Mouse (Mus musculus): ENCODE results near the gene Islr. TPM values are rescaled to one million over a fixed set of nuclear protein-coding genes. Genes with fewer than 3 reads are reported as not detected.
"Not testable (repeated sequence)": the region's sequence is repeated elsewhere in the genome, so short reads cannot be mapped to it uniquely, and the experiment has no call there.

Gene Islr
- total RNA-seq (2014; rRNA removed) (1.4 and 1.5 TPM in 2 replicates), polyA plus RNA-seq (2012; rRNA removed) (6.8 and 7.7 TPM in 2 replicates)

GRCm38 (mm10) chr9:58203516-58204447, at the start of gene Islr, which contains the start of gene Islr2:
Gene Islr (minus strand): TSS chr9:58204306.
Gene Islr2 (minus strand): TSS chr9:58204319.
- peak within 1 kb of the TSS; percentile 27; the same call in 1 of the 2 replicates for H3K4me3 ChIP-seq (ENCODE audit: insufficient read depth, low read depth, low read length)
- H3K27ac ChIP-seq (replicated peaks; ENCODE audit: insufficient read depth, low read depth, low read length): no peak within 1 kb of the TSS
- 5% methylated on average over 42 of the region's 42 CpGs for WGBS
- H3K36me3 ChIP-seq (ENCODE audit: control insufficient read depth, insufficient read depth, low read length): no peaks in the 10 kb centered on the region
- no peaks in the 10 kb centered on the region for H3K79me2 ChIP-seq (ENCODE audit: control insufficient read depth, insufficient read depth, low read length)
- DNase-seq (ENCODE audit: extremely low read depth, low read depth, low spot score): peak; percentile 54
- peak; percentile 77 for TF ChIP-seq CTCF (IDR thresholded peaks at IDR 0.05; ENCODE audit: low read depth, low read length)
- no peak for TF ChIP-seq POLR2A (IDR thresholded peaks at IDR 0.05; ENCODE audit: extremely low read depth, insufficient read depth, low read length)
- peaks cover 22% of the 10 kb centered on the region; the same call in 1 of the 2 replicates for H3K27me3 ChIP-seq (ENCODE audit: control insufficient read depth, insufficient read depth, low read length)
- H3K4me1 ChIP-seq (ENCODE audit: control insufficient read depth, insufficient read depth, low read length): no peaks in the 10 kb centered on the region
- H3K9ac ChIP-seq (ENCODE audit: low read depth, low read length): peak within 1 kb of the TSS; percentile 42; the same call in 1 of the 2 replicates

DNA sequence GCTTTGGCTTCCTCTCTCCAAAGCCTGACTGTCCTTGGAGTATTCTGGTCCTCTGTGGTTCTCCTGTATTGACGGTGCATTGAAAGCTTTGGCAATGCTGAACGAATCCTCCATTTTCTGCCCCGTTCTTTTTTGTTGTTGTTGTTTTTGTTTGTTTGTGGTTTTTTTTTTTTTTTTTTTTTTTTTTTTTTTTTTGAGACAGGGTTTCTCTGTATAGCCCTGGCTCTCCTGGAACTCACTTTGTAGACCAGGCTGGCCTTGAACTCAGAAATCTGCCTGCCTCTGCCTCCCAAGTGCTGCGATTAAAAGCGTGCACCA, 49.7 kb upstream of the Islr start:
- not testable (repeated sequence) for H3K4me1 ChIP-seq (ENCODE audit: control insufficient read depth, insufficient read depth, low read length); DNase-seq (ENCODE audit: extremely low read depth, low read depth, low spot score); H3K27me3 ChIP-seq (ENCODE audit: control insufficient read depth, insufficient read depth, low read length); H3K79me2 ChIP-seq (ENCODE audit: control insufficient read depth, insufficient read depth, low read length); H3K36me3 ChIP-seq (ENCODE audit: control insufficient read depth, insufficient read depth, low read length); H3K27ac ChIP-seq (replicated peaks; ENCODE audit: insufficient read depth, low read depth, low read length)
- peak overlapping the region; percentile 70 for H3K9ac ChIP-seq (ENCODE audit: low read depth, low read length)
- 47% methylated on average over 5 of the region's 5 CpGs for WGBS
- peak overlapping the region; percentile 69; the same call in 1 of the 2 replicates for H3K4me3 ChIP-seq (ENCODE audit: insufficient read depth, low read depth, low read length)

GRCm38 (mm10) chr9:58253033-58253804, 49.1 kb upstream of the Islr start, which contains the start of gene Stoml1:
Gene Stoml1 (plus strand): TSS chr9:58253164.
- 1% methylated on average over 31 of the region's 31 CpGs for WGBS
- peak; percentile 92 for DNase-seq (ENCODE audit: extremely low read depth, low read depth, low spot score)
- Histone ChIP-seq H3K27ac (replicated peaks; ENCODE audit: insufficient read depth, low read depth, low read length) (peak within 1 kb of the TSS; percentile 29), H3K36me3 (ENCODE audit: control insufficient read depth, insufficient read depth, low read length) (no peaks in the 10 kb centered on the region), H3K4me3 (ENCODE audit: insufficient read depth, low read depth, low read length) (peak within 1 kb of the TSS; percentile 69), H3K27me3 (ENCODE audit: control insufficient read depth, insufficient read depth, low read length) (no peaks in the 10 kb centered on the region), H3K79me2 (ENCODE audit: control insufficient read depth, insufficient read depth, low read length) (no peaks in the 10 kb centered on the region; the same call in 1 of the 2 replicates), H3K9ac (ENCODE audit: low read depth, low read length) (peak within 1 kb of the TSS; percentile 70), H3K4me1 (ENCODE audit: control insufficient read depth, insufficient read depth, low read length) (peaks cover 5% of the 10 kb centered on the region; the same call in 1 of the 2 replicates)
- TF ChIP-seq POLR2A (IDR thresholded peaks at IDR 0.05; ENCODE audit: extremely low read depth, insufficient read depth, low read length): 0 out of 2 replicates have a peak, but pooled peaks have one; percentile 43
- TF ChIP-seq CTCF (IDR thresholded peaks at IDR 0.05; ENCODE audit: low read depth, low read length): peak; percentile 93

GRCm38 (mm10) chr9:58250730-58251129, 46.6 kb upstream of the Islr start:
- not testable (repeated sequence) for H3K36me3 ChIP-seq (ENCODE audit: control insufficient read depth, insufficient read depth, low read length); H3K27ac ChIP-seq (replicated peaks; ENCODE audit: insufficient read depth, low read depth, low read length); H3K9ac ChIP-seq (ENCODE audit: low read depth, low read length); H3K4me3 ChIP-seq (ENCODE audit: insufficient read depth, low read depth, low read length); H3K4me1 ChIP-seq (ENCODE audit: control insufficient read depth, insufficient read depth, low read length); H3K27me3 ChIP-seq (ENCODE audit: control insufficient read depth, insufficient read depth, low read length); H3K79me2 ChIP-seq (ENCODE audit: control insufficient read depth, insufficient read depth, low read length); DNase-seq (ENCODE audit: extremely low read depth, low read depth, low spot score)
- WGBS: 98% methylated on average over 1 of the region's 1 CpGs

- 73% methylated on average over 8 of the region's 8 CpGs for WGBS
- TF ChIP-seq POLR2A (IDR thresholded peaks at IDR 0.05; ENCODE audit: extremely low read depth, insufficient read depth, low read length): no peak
- no peak for TF ChIP-seq CTCF (IDR thresholded peaks at IDR 0.05; ENCODE audit: low read depth, low read length)
- Histone ChIP-seq H3K9ac (ENCODE audit: low read depth, low read length) (no peak overlapping the region), H3K4me1 (ENCODE audit: control insufficient read depth, insufficient read depth, low read length) (peaks cover 6% of the 10 kb centered on the region; the same call in 1 of the 2 replicates), H3K36me3 (ENCODE audit: control insufficient read depth, insufficient read depth, low read length) (peaks cover 6% of the 10 kb centered on the region; the same call in 1 of the 2 replicates), H3K27ac (replicated peaks; ENCODE audit: insufficient read depth, low read depth, low read length) (no peak overlapping the region), H3K27me3 (ENCODE audit: control insufficient read depth, insufficient read depth, low read length) (no peaks in the 10 kb centered on the region), H3K79me2 (ENCODE audit: control insufficient read depth, insufficient read depth, low read length) (peaks cover 7% of the 10 kb centered on the region; the same call in 1 of the 2 replicates), H3K4me3 (ENCODE audit: insufficient read depth, low read depth, low read length) (no peak overlapping the region)
- DNase-seq (ENCODE audit: extremely low read depth, low read depth, low spot score): no peak
Measured at GRCm38 (mm10) chr9:58250322-58250721, 46.2 kb upstream of the Islr start.

Measured in liver, adult 2 months (tissue).